Mouse (Mus musculus) kidney, adult 2 months (tissue): Measurements from ENCODE around the gene Aif1l. TPM values are rescaled to one million over a fixed set of nuclear protein-coding genes. Genes with fewer than 3 reads are reported as not detected.

Experiments used
- DNase-seq: peaks from one replicate; pipeline ENCODE4 v3.0.0; 2021
- H3K27ac ChIP-seq: fragments of 200-500 bp; 2 replicates; pipeline ENCODE4 v1.5.1; 2012; ENCODE audit warnings: low read depth, low read length, control low read depth, inconsistent platforms; ENCODE audit not compliant: insufficient read depth
- H3K27me3 ChIP-seq: fragments of 200-500 bp; replicated peaks from 2 replicates; pipeline ENCODE4 v1.6.1; 2012; ENCODE audit warnings: mild to moderate bottlenecking, moderate library complexity, low read length, inconsistent platforms; ENCODE audit not compliant: control insufficient read depth, insufficient read depth
- H3K36me3 ChIP-seq: fragments of 200-500 bp; 2 replicates; pipeline ENCODE4 v1.6.1; 2012; ENCODE audit warnings: mild to moderate bottlenecking, moderate library complexity, low read length, inconsistent platforms; ENCODE audit not compliant: control insufficient read depth, insufficient read depth
- H3K4me1 ChIP-seq: fragments of 200-500 bp; 2 replicates; pipeline ENCODE4 v1.6.1; 2011; ENCODE audit warnings: low read length; ENCODE audit not compliant: control insufficient read depth, insufficient read depth
- H3K4me3 ChIP-seq: fragments of 200-500 bp; 2 replicates; pipeline ENCODE4 v1.5.1; 2011; ENCODE audit warnings: mild to moderate bottlenecking, low read depth, low read length, control low read depth; ENCODE audit not compliant: insufficient read depth
- CTCF ChIP-seq: fragments of 200-500 bp; conservative IDR thresholded peaks from 2 replicates; pipeline ENCODE4 v1.5.1; 2011; ENCODE audit warnings: low read depth, mild to moderate bottlenecking, control low read depth, low read length, moderate library complexity, mixed read lengths; ENCODE audit not compliant: insufficient read depth, insufficient read length
- POLR2A ChIP-seq: fragments of 200-500 bp; IDR thresholded peaks from one replicate; pipeline ENCODE4 v1.6.1; 2011; ENCODE audit warnings: low read depth, low read length, control low read depth
- WGBS: fragments of 180-500 bp; shearing (Covaris S2); methylation state at CpG from one replicate; pipeline ENCODE4 v1.1.7; 2018; 5-methylcytosine and 5-hydroxymethylcytosine counted together
- polyA plus RNA-seq: library from polyadenylated mRNA; depleted of rRNA; stranded (reverse); fragments of >200 nt; gene quantifications from 2 replicates; pipeline ENCODE4 v1.2.3, GENCODE M21; 2012; rRNA removed

Gene Aif1l
- 152 and 177 TPM in 2 replicates for polyA plus RNA-seq

DNA sequence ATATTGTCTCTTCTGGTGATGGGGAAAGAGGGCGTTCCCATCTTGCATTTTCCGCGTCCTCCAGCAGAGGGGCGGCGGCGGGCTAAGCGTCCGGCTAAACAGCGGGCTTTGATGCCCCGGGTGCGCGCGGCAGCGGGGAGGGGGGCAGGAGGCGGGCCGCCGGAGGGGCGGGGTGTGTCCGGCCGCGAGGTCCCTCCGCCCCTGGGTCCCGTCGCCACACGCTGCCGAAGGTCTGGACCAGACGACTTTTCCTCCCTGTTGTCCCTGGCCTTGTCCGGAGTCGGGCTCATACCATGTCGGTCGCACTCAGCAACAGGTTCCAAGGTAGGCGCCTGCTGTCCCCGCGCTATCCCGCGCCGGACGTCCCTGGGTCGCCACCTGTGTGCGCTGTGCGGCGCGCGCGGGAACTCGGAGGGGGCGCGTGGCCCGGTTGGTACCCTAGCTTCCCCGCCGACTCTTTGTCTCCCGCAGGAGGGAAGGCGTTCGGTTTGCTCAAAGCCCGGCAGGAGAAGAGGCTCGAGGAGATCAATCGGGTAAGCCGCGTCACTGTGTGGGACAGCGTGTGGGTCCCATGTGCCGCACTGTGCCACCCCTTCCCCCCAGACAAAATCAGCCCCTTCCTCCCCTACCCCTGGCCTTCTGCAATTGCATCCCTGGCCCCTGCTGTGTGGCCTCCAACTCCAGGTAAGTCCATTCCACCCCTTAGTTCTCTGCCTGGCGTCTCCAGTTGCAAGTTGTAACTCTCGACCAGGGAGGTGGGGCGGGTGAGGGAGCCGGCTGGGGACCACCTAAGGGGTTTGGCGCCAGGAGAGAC lies at the start of gene Aif1l:
Gene Aif1l (plus strand): TSS at position 82 of the 814 bp plus-strand sequence.
- H3K36me3 ChIP-seq = no peaks in the 10 kb centered on the region
- peak within 1 kb of the TSS; percentile 97 for H3K27ac ChIP-seq
- peak; percentile 68 for DNase-seq
- no peaks in the 10 kb centered on the region for H3K27me3 ChIP-seq
- H3K4me3 ChIP-seq = peak within 1 kb of the TSS; percentile 58
- TF ChIP-seq CTCF (no peak; the same call in 1 of the 2 replicates), POLR2A (peak; percentile 57)
- WGBS = under 1% methylated on average over 66 of the region's 66 CpGs
- H3K4me1 ChIP-seq = peaks cover 4% of the 10 kb centered on the region; the same call in 1 of the 2 replicates

DNA sequence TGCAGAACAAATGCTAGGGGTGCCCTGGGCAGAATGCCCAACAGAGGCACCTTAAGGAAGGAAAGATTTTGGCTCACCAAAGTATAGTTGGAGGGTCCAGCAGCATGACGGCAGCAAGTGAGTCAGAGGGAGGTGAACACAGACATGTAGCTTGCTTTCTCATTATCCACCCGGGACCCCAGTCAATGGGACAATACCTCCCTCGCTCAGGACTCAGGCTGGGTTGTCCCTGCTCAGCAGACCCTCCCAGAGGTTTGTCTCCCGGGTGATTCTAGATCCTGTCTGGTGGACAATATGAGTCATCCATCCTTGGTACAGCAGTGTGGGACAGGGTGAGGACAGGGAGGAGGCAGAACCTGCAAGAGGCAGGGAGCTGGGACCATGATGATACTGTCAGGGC lies 49.0 kb upstream of the Aif1l start:
- no peaks in the 10 kb centered on the region for H3K36me3 ChIP-seq
- no peaks in the 10 kb centered on the region for H3K4me1 ChIP-seq
- TF ChIP-seq POLR2A (no peak), CTCF (no peak)
- DNase-seq = no peak
- H3K4me3 ChIP-seq = no peak overlapping the region
- 81% methylated on average over 4 of the region's 4 CpGs for WGBS
- no peaks in the 10 kb centered on the region for H3K27me3 ChIP-seq
- no peak overlapping the region for H3K27ac ChIP-seq

DNA sequence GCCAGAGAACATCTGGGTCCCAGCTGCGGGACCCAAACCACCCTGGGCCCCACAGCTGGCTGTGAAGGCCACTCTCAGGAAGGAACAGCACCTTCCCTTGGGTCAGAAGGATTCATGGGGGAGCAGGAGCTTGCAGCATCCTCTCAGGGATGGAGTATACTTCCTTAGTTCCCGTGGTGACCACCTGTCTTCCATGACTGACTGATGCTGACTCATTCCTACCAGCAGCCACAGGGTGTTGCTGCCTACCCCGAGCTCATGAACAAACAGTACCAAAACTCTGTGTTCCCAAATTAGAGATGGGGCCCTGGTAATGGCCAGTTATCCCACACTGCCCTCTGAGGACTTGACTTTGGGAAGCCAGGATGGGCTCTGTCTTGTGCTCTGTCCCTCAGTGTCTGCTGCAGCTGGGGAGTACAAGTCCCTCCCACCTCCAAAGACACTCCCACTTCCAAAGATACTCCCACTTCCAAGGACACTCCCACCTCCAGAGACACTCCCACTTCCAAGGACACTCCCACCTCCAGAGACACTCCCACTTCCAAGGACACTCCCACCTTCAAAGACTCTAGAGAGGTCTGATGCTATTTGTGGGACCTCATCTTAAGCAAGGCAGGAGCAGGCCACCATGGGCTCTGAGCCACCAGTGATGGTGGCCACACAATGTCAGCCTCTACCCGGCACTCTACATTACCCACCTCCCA lies 48.1 kb upstream of the Aif1l start:
- Histone ChIP-seq H3K27me3 (no peaks in the 10 kb centered on the region), H3K36me3 (no peaks in the 10 kb centered on the region), H3K27ac (no peak overlapping the region), H3K4me1 (no peaks in the 10 kb centered on the region), H3K4me3 (no peak overlapping the region)
- TF ChIP-seq CTCF (no peak), POLR2A (no peak)
- DNase-seq = peak; percentile 55
- 63% methylated on average over 4 of the region's 4 CpGs for WGBS

DNA sequence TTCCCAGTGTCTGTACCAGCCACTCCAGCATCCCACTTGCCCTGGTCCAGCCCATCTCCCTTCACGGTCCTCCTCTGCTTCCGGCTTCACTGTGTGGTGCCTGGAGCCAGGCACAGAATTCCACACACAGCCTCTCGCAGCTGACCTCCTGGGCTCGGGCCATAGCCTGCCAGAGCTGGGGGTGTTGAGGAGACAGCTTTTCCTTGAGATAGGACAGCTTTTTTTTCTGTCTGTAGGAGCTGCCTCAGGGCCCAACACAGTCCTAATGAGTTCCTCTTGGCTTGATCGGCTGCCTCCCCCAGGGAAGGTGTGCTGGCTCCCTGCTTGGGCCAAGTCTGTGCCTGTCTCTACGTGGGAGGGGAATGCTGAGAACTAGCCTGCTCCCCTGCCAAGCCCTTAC lies 45.9 kb upstream of the Aif1l start:
- TF ChIP-seq POLR2A = no peak
- no peak for TF ChIP-seq CTCF
- H3K4me1 ChIP-seq = no peaks in the 10 kb centered on the region
- no peaks in the 10 kb centered on the region for H3K27me3 ChIP-seq
- H3K4me3 ChIP-seq = no peak overlapping the region
- H3K36me3 ChIP-seq = no peaks in the 10 kb centered on the region
- H3K27ac ChIP-seq = no peak overlapping the region
- no peak for DNase-seq
- WGBS = 47% methylated on average over 6 of the region's 6 CpGs

DNA sequence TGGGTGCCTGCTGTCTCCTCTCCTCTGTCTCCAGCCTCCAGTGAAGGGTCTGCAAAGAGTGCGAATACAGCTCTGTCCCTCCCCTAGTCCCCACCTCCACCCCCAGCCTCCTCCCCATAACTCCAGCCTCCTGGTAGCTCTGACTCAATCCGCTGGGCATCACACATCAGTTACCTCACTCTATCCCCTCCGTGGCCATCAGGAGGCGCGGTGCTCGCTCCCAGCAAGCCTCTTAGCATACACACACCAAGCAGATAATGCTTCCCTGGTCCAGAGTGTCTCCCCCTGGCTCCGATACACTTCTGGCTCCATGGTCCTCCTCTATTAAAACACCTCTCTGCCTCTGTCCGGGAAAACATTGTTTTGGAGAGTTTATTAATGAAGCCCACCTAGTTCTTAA lies 45.3 kb upstream of the Aif1l start:
- DNase-seq = no peak
- Histone ChIP-seq H3K36me3 (no peaks in the 10 kb centered on the region), H3K27ac (no peak overlapping the region), H3K27me3 (no peaks in the 10 kb centered on the region), H3K4me1 (no peaks in the 10 kb centered on the region), H3K4me3 (no peak overlapping the region)
- TF ChIP-seq POLR2A (no peak), CTCF (no peak)
- WGBS = 30% methylated on average over 8 of the region's 8 CpGs

DNA sequence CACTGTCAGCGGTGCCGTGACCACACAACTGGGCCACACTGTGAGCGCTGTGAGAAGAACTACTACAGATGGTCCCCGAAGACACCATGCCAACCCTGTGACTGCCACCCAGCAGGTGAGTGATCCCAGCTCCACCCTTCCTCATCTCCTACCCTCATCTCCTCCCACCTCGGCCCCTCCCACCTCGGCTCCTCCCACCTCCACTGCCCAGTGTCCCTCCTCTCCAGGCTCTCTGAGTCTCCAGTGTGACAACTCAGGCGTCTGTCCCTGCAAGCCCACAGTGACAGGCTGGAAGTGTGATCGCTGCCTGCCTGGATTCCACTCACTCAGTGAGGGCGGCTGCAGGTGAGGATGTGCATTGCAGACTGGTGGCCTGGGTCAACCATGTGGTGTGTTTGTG lies 44.3 kb upstream of the Aif1l start:
- WGBS = 49% methylated on average over 9 of the region's 9 CpGs
- Histone ChIP-seq H3K4me1 (no peaks in the 10 kb centered on the region), H3K36me3 (no peaks in the 10 kb centered on the region), H3K27ac (no peak overlapping the region), H3K4me3 (no peak overlapping the region), H3K27me3 (no peaks in the 10 kb centered on the region)
- TF ChIP-seq CTCF = no peak
- TF ChIP-seq POLR2A = no peak
- DNase-seq = no peak

DNA sequence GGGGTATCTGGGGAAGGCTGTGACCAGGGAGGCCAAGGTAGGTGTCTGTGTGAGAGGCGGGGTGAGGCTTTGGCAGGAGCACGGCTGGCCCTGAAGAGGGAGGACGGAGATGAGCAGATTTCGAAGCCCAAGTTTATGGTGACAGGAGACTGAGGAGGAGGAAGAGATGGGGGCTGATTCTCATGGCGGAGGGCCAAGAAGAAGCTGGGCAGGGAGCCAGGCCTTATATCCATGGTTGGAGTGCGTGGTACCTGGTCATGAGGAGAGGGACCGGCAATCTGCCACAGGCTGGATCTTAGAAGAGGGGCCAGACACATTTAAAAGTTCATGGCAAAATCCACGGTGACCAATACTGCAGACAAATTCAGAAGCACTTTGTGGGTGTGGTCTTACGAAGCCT lies 43.5 kb upstream of the Aif1l start:
- H3K36me3 ChIP-seq = no peaks in the 10 kb centered on the region
- no peak for TF ChIP-seq CTCF
- 62% methylated on average over 9 of the region's 9 CpGs for WGBS
- H3K27me3 ChIP-seq = no peaks in the 10 kb centered on the region
- no peak for DNase-seq
- H3K4me3 ChIP-seq = no peak overlapping the region
- no peak overlapping the region for H3K27ac ChIP-seq
- no peaks in the 10 kb centered on the region for H3K4me1 ChIP-seq
